Mouse (Mus musculus) thymus, postnatal 36 days (tissue): ENCODE data around the gene Dmac1.
"Not testable (repeated sequence)": the region's sequence is repeated elsewhere in the genome, so short reads cannot be mapped to it uniquely, and the experiment has no call there.

Experiments
- DNase-seq, 2 experiments: peaks; one replicate each; pipeline ENCODE4 v3.0.0; 2022; ENCODE audit warnings: mixed read lengths in 2 of 2

Dmac1 gene

DNA sequence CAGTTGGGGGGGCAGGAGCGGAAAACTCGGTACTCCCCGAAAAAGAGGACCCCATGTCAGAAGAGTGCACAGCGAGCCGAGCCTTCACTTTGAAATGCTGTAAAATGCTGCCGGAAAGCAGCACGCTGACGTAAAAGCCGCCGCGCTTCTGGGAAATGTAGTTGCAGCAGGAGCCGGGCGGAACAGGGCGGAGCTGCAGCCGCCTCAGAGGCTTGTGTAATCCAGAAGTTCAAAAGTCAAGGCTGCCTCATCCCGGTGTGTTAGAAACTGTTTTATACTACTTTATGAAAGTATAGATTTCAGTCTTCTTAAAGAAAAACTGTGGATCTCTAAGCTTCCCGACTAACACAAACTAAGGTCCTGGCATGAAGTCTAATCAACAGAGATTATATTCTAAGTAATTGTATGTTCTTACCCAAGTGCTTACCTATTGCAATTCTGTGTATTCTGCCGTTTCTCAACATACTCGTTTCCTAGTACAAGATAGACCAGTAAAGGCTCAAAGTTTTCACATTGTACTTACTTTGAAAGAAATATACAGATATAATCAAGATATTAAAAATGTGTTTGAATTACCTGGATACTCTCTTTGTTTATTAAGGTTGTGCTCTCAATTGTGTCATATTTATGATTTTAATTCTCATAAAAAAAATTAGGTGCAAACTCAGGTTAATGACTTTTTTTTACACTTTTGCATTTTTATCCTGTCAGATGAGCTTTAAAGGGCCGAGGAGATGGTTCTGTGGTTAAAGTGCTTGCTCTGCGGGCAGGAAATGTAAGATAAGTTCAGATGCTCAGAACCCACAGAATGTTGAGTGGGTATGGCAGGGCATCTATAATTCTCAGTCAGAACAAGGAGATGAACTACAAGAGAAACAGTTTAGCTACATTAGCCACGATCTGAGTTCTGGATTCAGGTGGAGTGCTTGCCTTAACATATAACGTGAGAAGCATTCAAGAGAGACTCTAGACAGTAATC is at the start of gene Dmac1:
Gene Dmac1 (minus strand): TSS at position 109 of the 979 bp plus-strand sequence.
- DNase-seq = peak; percentile 95 to 96

DNA sequence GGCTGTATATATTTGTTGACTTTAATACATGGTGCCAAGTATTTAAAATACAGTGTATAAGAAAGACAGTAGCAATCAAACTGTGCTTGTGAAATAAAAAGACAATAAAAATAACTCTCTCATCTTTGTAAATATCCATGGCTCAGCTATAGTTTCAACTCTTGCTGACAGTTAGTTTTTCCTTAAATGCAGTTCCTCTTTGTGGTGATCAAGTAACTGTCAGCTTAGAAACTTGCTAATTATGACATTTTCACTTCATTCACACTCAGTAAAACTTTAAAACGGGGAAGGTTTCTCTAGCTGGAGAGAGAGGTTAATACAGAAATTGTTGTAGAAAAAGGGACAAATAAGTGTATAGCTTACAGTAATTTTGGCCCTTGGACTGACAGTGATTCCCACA is 37.3 kb upstream of the Dmac1 start:
- no peak for DNase-seq

DNA sequence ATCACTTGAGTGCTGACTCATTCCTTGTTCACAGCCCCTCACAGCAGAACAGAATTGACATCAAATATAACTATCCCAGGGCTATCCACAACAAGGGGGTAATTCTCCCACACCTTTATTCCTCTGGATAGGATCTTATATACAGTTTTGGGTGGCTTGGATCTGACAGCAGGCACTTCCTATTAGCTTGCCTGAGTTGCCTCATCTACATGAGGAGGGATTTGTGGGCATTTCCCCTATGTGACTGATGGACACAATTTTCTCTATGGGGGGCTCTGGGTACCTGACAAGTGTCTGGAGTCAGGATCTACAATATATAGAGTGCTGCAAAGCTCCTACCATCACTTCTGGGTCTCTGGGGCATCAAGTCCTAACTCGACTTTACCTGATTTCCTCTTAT is 36.9 kb upstream of the Dmac1 start:
- no peak for DNase-seq

DNA sequence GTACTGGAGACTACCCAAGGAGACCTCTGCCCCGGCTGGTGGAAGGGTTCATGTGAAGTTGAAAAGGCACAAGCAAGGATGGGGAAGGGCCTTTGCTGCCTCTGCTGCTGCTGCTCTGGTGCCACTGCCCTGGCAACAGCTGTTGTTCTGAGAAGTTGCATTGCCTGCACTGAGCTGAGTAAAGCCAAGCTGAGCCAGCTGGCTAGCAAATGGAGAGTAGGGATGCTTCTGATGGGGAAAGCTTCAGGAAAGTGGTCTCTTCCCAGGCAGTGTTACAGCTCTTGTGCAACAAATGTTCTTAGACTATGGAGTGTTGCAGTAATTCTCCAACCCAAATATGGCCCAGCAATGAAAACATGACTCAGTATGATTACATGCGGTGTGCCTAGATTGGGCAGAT is 33.8 kb upstream of the Dmac1 start:
- no peak for DNase-seq

DNA sequence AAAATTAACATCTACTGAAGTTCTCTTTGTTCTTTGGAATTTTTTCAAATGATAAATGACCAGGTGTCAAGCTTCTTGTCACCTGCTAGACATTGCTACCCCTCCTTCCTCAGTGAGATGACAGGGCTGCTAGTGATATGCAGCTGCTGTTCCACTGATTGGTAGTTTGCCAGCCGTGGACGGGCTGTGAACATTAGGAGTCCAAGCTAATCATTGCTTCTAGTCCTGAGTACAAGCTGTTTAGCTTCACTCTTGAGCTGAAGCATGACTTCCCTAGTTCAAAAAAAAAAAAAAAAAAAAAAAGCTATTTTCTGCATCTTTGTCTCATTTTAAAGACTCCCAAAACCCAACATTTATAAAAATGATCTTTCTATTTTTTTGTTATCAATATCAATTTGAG is 33.2 kb upstream of the Dmac1 start:
- no peak for DNase-seq

DNA sequence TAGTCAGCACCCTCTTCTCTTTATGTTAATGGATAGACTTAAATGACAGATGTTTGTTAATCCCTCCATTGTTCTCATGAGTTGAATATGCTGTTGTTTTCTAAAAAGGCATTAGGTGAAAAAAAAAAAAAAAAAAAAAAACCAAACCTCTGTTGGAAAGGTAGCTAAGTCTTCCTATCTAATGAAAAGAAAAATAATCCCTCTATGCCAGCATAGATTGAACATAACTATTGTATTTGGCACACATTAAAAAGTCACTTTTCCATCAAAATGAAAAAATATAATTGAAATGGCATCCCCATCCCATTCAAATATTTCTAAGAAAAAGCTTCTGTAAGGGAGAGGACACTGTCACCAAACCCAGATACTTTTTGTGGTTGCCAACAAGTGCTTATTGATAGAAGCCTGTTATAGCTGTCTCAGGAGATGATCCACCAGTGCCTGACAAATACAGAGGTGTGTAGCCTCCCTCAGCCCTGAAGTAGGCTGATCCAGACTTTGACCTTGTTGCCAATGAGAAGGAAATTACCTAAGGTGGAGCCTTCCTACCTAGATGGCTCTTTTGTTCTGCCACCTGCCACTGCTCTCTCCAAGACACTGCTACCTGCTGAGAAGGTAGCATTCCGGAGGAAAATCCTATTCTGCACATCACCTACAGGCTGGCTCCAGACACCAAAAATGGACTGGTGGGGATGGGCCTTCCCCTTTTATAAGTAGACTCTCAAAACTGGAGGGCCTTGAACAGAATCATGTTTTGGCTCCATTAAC is 22.3 kb upstream of the Dmac1 start:
- DNase-seq = no peak

DNA sequence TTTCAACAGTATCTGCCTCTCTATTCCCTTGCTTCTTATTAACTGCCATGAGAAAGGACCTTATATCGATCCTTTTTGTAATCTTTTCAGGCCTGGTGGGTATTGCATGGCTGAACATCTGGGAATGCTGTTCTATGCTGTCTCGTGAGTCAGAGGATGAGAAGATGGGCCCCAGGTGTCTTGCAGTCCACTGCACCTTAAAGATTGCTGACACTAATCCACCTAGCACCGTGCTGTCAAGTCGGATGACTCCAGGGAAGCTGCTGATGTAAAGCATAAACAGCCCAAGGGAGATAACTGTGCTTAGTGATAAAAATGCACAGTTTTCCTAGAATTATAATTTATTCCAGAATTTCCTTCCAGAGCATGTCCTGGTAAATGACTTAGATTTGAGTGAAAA is 14.2 kb upstream of the Dmac1 start:
- no peak for DNase-seq

DNA sequence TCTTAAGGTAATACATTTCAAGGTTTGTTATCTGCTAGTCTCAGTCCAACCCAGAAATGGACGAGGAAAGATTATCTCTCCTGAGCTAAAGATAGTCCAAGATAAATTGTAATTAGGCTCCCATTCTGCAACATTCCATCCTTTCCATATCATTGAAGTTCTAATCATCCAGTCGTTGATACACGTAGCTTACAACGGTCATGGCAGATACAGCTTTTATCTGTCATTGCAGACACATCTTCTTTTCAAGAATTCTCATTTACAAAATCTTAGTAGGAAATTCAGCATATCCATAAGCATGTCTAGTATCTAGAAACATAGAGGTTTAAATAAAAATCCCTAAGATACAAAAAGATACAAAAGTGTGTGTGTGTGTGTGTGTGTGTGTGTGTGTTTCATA is 13.0 kb upstream of the Dmac1 start:
- DNase-seq = no peak

DNA sequence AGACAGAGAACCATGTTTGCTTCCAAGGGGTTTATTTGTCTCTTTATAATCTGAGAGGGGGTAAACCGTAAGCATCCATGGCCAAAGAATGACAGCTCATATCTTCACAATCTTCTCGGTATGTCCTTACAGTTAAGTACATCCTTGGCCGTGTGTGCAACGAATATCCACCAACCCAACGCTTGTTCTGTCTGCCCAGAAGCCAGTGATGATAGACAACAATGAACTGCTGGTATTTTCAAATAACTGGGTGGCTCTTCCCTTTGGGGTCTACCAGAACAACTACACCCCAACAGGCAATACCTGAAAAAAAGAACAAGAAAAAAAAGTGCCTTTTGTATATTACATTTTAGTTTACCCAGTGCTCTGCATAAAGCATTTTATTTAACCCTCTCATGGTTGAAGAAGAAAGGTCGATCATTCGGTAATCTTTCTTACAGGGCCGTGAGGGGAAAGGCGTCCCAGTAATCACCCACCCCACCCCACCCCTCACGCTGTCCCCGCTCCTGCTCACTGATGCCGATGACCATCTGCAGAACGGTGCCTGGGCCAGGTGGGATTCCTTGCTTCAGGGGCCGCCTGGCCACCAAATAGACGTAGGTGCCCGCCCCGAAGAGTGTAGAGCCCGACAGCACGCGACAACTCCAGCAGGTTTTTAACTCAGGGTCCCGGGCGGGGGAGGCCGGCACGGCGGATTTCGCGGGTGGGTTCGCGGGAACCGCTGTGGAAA is 473 bp downstream of the Dmac1 start:
- DNase-seq = no peak

DNA sequence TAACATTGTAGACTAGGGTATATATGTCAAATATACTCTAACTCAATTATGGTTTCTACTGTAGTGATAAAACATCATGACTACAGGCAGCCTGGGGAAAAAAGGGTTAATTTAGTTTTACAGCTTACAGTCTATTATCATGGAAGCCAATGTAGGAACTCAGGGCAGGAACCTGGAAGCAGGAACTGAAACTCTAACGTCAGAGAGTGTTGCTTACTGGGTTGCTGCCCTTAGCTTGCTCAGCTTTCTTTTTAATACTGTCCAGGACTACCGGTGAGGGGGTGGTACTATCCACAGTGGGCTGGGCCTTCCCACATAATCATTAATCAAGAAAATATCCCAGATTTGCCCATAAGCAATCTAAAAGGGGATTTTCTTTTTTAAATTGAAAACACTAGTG is 2.4 kb downstream of the Dmac1 start:
- DNase-seq = no peak

DNA sequence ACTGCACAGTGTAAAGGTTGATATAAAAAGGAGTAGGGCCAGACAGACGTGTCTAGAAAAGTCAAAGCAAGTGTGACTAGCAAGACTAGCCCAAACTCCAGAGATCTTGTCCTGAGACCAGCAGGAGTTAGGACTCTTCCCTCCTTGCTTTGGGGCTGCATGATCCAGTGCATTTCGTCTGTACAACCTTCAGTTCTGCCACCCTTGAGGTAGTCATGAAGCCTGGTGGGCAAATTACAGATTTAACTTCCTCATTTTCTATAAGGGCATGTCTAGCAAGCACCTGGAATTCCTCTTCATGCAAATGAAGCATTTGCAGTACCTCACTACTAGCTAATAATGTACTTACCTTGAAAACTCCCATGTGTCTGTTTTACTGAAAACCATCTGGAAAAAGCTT is 10.2 kb downstream of the Dmac1 start:
- DNase-seq = no peak

DNA sequence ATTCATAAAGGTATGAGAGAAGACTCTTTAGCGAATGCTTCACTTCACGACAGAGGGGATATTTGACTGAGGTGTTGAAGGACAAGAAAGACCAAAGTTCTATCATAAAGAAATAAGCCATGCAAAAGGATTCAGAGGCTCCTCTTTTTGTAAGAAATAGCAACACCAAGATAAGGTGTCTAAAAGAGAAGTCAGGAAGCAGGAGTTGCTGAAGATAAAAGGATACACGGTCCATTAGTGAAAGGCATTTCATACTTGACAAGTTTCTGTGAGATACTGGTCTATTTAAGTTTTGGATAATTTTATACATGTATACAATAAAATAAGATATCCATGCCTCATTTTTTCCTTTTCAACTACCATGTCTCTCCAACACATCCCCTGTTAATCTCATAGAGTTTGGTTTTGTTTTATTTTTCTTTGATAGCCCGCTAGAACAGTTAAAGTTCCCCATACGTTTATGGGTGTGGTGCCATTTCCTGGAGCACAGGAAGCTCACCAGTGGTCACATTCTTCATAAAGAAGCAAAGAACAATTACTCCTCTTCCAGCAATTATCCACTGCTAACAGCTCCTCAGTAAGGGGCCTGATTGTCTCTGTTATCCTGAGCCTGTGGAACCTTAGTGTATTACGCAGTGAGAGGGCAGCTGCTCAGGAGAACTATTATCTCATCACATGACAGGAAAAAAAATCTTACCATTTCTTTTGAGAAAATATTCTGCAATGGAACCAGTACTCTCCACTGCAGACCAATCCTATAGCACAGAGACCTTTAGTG is 11.1 kb downstream of the Dmac1 start:
- DNase-seq = no peak

DNA sequence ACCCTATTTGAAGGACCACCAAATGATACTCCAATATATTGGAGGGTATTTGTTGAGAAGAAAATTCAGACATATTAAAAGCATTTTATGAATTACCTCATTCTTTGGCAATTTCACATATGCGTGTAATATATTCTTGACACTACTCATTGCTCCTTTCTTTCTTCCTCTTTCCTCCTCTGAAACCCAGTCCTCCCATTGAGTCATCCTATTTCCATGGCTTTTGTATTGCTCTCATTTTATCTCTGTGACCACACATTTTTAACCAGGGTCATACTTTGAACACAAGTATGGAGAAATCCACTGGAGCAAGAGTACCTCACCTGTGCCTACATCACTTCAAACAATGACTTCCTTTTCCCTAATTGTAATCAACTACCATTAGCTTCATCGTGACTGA is 13.9 kb downstream of the Dmac1 start:
- no peak for DNase-seq

DNA sequence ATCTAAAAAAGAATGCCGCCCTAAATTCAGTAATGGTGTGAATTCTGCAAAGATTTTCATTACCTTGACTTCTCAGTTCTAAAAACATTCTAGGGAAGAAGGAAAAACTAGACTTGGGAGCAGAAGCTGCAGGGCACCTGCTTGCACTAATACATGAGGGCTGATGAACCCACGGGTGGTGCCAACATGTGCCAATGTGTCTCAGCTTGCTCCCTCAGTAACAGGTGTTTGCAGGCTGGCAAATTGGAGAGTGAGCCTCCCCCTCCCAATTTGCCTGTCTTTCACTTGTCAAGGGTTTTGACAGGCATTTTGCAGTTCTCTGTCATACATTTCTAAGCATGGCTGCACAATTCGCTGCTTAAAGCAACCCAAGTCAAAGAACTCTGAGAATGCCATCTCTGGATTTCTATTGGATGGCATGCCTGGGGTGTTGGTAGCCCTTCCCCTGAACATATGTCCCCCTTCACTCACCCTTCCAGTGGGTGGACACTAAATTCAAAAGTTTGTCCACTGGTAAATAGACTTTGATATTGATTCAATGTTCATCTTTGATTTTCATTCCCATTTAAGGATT is 14.5 kb downstream of the Dmac1 start:
- DNase-seq = no peak

DNA sequence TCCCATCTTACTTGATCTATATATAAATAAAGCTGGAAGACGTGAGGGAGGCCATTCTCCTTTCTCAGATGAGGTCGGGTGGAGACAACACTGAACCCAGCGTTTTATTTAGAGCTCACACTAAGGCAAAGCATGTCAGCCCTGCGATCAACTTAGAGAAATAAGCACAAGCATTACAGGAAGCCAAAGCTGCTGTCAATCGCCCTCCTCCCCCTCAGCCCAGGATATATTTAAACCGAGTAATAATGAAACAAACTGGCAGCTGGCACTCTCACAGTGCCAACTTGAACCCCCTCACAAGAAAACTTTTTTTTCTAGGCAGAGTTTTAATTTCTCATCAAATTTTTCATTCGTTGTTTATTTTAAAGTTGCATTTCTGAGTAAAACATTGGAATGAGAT is 15.7 kb downstream of the Dmac1 start:
- no peak for DNase-seq

DNA sequence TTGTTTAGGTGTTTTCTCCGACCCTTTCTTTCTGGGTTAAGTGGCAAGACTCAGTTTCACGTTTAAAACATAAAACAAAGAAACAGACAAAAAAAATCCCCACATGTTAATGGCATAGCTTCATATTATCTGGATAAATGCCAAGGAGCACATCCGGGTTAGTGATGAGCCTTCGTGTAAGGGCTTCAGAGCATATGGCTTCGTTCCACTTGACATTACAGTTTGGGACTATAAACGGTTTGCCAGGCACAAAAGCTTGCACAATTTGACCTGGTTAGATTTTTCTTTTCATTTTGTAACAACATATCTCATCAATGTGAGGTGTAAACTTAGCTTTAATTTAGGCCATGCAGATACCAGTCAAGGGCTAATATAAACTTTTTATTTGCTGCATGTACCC is 17.9 kb downstream of the Dmac1 start:
- no peak for DNase-seq

DNA sequence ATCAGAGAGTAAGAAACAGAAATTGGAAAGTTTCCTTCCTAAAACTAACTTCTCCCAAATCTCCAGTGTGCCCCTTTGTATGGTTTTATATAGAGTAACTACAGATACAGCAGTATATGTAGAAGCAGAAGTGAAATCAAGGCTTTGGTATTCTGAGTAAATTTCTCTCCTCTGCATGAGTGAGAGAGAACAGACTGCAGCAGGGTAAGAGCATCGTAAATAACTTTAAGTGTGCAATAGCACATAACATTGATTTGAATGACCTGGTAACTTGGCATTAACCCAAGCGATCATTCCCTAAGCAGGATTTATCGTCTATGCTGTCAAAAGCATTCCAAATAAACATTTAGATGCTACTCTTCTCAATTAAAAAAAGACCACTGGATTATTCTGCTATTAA is 18.7 kb downstream of the Dmac1 start:
- no peak for DNase-seq

DNA sequence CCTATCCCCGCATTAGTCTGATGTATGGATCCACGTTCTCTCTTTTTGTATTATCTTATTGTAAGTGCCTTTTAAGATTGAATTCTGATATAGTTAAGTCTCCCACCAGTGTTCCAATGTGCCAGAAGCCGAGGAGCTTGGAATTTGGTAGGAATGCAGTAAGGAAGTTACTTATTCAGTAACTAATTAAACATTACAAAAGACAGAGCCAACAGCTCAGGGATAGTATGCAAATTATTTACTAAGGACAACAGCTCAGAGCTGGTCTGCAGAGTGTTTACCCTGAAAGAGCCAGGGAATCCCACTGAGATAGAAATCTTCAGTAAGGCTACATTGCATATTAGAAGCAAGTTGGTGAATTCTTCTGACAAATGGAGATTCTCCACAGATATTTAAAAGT is 43.5 kb downstream of the Dmac1 start:
- DNase-seq = not testable (repeated sequence)
